Mouse (Mus musculus) intestine, embryonic 14.5 days (tissue): ENCODE results near the gene Gm11985. TPM values are rescaled to one million over a fixed set of nuclear protein-coding genes. Genes with fewer than 3 reads are reported as not detected.

Experiments
- ATAC-seq: fragments of 200-750 bp; cut with Nextera tagmentation; replicated peaks from 2 replicates; pipeline ENCODE4 v1.8.0; 2017; ENCODE audit warnings: low read depth, moderate number of reproducible peaks, moderate TSS enrichment, moderate library complexity; ENCODE audit not compliant: low FRiP score, low TSS enrichment
- DNase-seq: peaks from one replicate; pipeline ENCODE4 v3.0.0-alpha.2; 2018; ENCODE audit warnings: low spot score
- H3K27ac ChIP-seq: fragments of 300-500 bp; sonication (generic); 2 replicates; pipeline ENCODE4 v1.5.1; 2014; ENCODE audit warnings: low read depth, mild to moderate bottlenecking, control low read depth
- H3K27me3 ChIP-seq: fragments of 300-500 bp; sonication (generic); replicated peaks from 2 replicates; pipeline ENCODE4 v1.6.1; 2014; ENCODE audit warnings: low read length, control low read depth; ENCODE audit not compliant: control insufficient read depth, insufficient read depth
- H3K36me3 ChIP-seq: fragments of 300-500 bp; sonication (generic); 2 replicates; pipeline ENCODE4 v1.6.1; 2014; ENCODE audit warnings: low read length, control low read depth; ENCODE audit not compliant: control insufficient read depth, insufficient read depth
- H3K4me1 ChIP-seq: fragments of 300-500 bp; sonication (generic); replicated peaks from 2 replicates; pipeline ENCODE4 v1.6.1; 2014; ENCODE audit warnings: low read length, control low read depth, mixed read lengths; ENCODE audit not compliant: control insufficient read depth, insufficient read depth
- H3K4me2 ChIP-seq: fragments of 300-500 bp; sonication (generic); 2 replicates; pipeline ENCODE4 v1.6.1; 2014; ENCODE audit warnings: low read length
- H3K4me3 ChIP-seq: fragments of 300-500 bp; sonication (generic); 2 replicates; pipeline ENCODE4 v1.5.1; 2014; ENCODE audit warnings: low read depth, low read length, control low read depth, mixed read lengths
- H3K9ac ChIP-seq: fragments of 300-500 bp; sonication (generic); 2 replicates; pipeline ENCODE4 v1.6.1; 2014; ENCODE audit warnings: mild to moderate bottlenecking, low read length
- H3K9me3 ChIP-seq: fragments of 300-500 bp; sonication (generic); 2 replicates; pipeline ENCODE4 v1.6.1; 2016; ENCODE audit warnings: low read length, control low read depth; ENCODE audit not compliant: control insufficient read depth
- WGBS: fragments of 180-500 bp; shearing (Covaris S2); extraction: QIAGEN DNeasy Blood & Tissue Kit; methylation state at CpG from one replicate; pipeline ENCODE4 v1.1.7; 2014; 5-methylcytosine and 5-hydroxymethylcytosine counted together
- polyA plus RNA-seq: library from polyadenylated mRNA; unstranded; fragments of >200 nt; fragmentation: Nextera tagmentation; extraction: Ambion mirVana; gene quantifications from 2 replicates; pipeline ENCODE4 v1.2.1, GENCODE M21; 2014

The Gm11985 gene
- polyA plus RNA-seq, 1 experiment from 2014 or later: not detected

GRCm38 (mm10) chr11:7182409-7183042, 5.8 kb downstream of the Gm11985 start:
- DNase-seq: no peak
- 47% methylated on average over 8 of the region's 8 CpGs for WGBS

DNA sequence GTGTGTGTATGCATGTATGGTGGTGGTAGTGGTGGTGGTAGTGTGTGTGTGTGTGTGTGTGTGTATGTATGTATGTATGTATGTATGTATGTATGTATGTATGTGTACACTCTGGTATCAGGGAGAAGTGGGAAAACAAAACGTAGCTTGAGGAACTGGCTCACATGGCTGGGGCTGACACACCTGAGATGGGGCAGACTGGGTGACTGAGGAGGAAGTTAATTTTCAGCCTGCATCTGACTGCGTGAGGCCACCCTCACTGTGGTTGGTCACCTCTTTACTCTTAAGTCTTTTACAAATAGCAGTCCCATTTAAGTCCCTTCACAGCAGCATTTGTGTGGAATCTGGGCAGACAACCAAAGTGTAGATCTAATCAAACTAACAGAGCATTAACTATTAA, 9.1 kb downstream of the Gm11985 start:
- Histone ChIP-seq H3K9me3 (no peaks in the 10 kb centered on the region), H3K9ac (no peak overlapping the region), H3K27me3 (no peaks in the 10 kb centered on the region), H3K27ac (0 out of 2 replicates have a peak overlapping the region, but pooled peaks have one; percentile 4), H3K4me1 (no peaks in the 10 kb centered on the region), H3K4me3 (no peak overlapping the region), H3K4me2 (no peak overlapping the region), H3K36me3 (no peaks in the 10 kb centered on the region)
- 65% methylated on average over 2 of the region's 2 CpGs for WGBS
- DNase-seq (no peak), ATAC-seq (no peak; the same call in 1 of the 2 replicates)

More at GRCm38 (mm10) chr11:7182409-7183042, 5.8 kb downstream of the Gm11985 start:
- Histone ChIP-seq H3K4me2 (no peak overlapping the region), H3K9ac (no peak overlapping the region), H3K27ac (no peak overlapping the region), H3K9me3 (no peaks in the 10 kb centered on the region), H3K4me1 (no peaks in the 10 kb centered on the region; the same call in 1 of the 2 replicates), H3K4me3 (no peak overlapping the region), H3K36me3 (no peaks in the 10 kb centered on the region), H3K27me3 (no peaks in the 10 kb centered on the region)
- 0 out of 2 replicates have a peak, but pooled peaks have one; percentile 20 for ATAC-seq

DNA sequence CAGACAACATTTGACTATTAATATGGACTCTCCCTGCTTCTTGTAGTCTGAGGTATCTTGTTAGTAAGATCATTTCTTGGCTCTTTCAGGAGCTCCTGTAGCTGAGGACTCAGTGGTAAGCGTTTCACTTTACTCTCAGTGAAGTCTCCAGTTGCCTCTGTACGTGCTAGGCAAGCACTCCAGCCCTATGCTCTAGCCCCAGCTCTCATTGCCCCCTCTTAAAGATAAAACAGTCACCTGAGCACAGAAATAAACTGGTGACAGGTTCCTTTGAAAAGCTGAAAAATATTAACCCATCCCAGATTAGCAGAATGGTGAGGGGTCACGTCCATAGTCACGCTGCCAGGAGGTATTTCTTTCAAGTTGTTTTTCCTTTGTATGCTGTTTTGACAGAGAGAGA, 9.6 kb downstream of the Gm11985 start:
- no peak for DNase-seq
- Histone ChIP-seq H3K27me3 (no peaks in the 10 kb centered on the region), H3K9ac (no peak overlapping the region), H3K27ac (no peak overlapping the region), H3K36me3 (no peaks in the 10 kb centered on the region), H3K4me1 (no peaks in the 10 kb centered on the region), H3K4me3 (no peak overlapping the region), H3K9me3 (no peaks in the 10 kb centered on the region), H3K4me2 (no peak overlapping the region)
- 59% methylated on average over 4 of the region's 4 CpGs for WGBS
- peak; percentile 84 for ATAC-seq

DNA sequence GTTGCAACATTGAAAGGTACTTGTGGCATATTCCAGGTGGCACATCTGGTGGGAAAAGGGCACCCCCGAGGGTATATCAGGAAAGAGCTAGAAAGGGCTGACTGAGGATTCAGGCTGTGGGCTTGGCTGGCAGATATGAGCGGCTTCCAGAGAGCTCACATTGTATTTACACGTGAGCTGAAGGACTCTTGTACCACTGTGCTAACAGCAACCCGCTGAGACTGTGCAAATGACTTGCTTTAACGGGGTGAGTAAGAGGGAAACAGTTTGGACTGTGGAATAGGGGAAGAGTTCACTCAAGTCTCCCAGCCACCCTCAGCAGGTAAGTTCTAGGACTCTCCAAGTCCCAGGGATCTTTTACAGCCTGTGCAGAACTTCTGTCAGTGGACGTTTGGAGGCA, 14.7 kb downstream of the Gm11985 start:
- no peaks in the 10 kb centered on the region for H3K27me3 ChIP-seq
- no peaks in the 10 kb centered on the region for H3K36me3 ChIP-seq
- no peak overlapping the region for H3K27ac ChIP-seq
- no peak overlapping the region for H3K4me2 ChIP-seq
- no peak overlapping the region for H3K9ac ChIP-seq
- no peak for DNase-seq
- H3K4me1 ChIP-seq: no peaks in the 10 kb centered on the region
- no peaks in the 10 kb centered on the region for H3K9me3 ChIP-seq
- no peak for ATAC-seq
- no peak overlapping the region for H3K4me3 ChIP-seq
- 82% methylated on average over 6 of the region's 6 CpGs for WGBS

GRCm38 (mm10) chr11:7169645-7170044, 18.7 kb downstream of the Gm11985 start:
- Histone ChIP-seq H3K9me3 (no peaks in the 10 kb centered on the region), H3K27ac (no peak overlapping the region), H3K4me3 (no peak overlapping the region), H3K36me3 (no peaks in the 10 kb centered on the region; the same call in 1 of the 2 replicates), H3K4me2 (no peak overlapping the region), H3K4me1 (no peaks in the 10 kb centered on the region), H3K27me3 (no peaks in the 10 kb centered on the region), H3K9ac (no peak overlapping the region)
- 0 out of 2 replicates have a peak, but pooled peaks have one; percentile 21 for ATAC-seq
- no peak for DNase-seq
- 100% methylated on average over 1 of the region's 1 CpGs for WGBS

DNA sequence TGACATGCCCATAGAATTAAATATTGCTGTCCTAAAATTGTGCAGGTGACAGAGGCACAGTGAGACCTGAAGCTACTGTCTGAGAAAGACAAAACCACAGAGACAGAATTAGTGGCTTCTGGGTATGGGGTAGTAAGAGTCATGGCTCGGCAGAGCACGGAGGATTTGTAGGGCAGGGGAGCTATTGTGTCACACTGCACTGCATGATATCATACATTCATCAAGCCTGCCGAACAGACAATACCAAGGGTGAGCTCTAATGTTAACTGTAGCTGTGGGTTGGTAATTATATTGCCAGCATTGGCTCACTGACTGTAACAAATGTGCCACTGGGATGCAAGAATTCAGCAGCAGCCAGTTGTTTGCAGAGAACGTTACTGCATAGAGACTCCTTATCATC, 24.0 kb downstream of the Gm11985 start:
- ATAC-seq (no peak), DNase-seq (no peak)
- no peak overlapping the region for H3K4me2 ChIP-seq
- no peak overlapping the region for H3K9ac ChIP-seq
- H3K4me1 ChIP-seq: peaks cover 13% of the 10 kb centered on the region; the same call in 1 of the 2 replicates
- H3K27me3 ChIP-seq: no peaks in the 10 kb centered on the region
- no peak overlapping the region for H3K4me3 ChIP-seq
- WGBS: 81% methylated on average over 4 of the region's 4 CpGs
- no peak overlapping the region for H3K27ac ChIP-seq
- no peaks in the 10 kb centered on the region for H3K9me3 ChIP-seq
- H3K36me3 ChIP-seq: no peaks in the 10 kb centered on the region; the same call in 1 of the 2 replicates

DNA sequence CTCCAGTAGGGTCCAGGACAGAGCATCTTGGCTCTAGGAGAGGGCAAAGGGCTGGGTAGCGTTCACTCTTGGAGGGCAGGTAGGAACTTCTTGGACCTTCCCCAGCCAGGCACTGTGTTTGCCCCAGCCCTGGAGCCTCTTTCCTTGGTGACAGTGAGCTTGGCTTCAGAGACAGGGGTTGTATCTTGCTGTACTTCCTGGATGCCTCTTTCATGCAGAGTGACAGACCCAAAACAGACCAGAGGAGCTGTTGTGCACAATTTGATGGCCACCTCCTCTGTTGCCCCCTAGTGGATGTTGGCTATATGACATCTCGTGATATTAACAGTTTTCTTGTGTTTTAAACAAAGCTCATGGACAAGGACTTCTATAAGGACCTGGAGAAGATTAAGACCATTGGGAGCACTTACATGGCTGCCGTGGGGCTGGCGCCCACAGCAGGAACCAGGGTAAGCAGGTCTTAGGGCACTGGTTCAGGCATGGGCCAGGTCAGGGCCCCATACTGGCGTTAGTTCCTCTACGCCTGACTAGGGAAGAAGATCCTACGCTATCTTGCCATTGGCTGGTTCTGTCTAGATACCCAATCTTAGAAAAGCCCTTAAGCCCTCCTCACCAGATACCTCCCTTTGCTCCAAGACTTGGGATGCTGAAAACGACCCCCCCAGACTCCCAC, 26.7 kb downstream of the Gm11985 start:
- H3K4me3 ChIP-seq: no peak overlapping the region
- WGBS: 86% methylated on average over 8 of the region's 8 CpGs

GRCm38 (mm10) chr11:7160637-7161101, 27.7 kb downstream of the Gm11985 start:
- Histone ChIP-seq H3K27ac (peak overlapping the region; percentile 69), H3K36me3 (no peaks in the 10 kb centered on the region; the same call in 1 of the 2 replicates), H3K4me1 (peaks cover 13% of the 10 kb centered on the region; the same call in 1 of the 2 replicates), H3K9ac (no peak overlapping the region), H3K4me3 (no peak overlapping the region), H3K9me3 (no peaks in the 10 kb centered on the region), H3K4me2 (no peak overlapping the region), H3K27me3 (no peaks in the 10 kb centered on the region)
- 18% methylated on average over 4 of the region's 4 CpGs for WGBS
- DNase-seq (peak; percentile 63), ATAC-seq (peak; percentile 76)

More for the DNA sequence above, 26.7 kb downstream of the Gm11985 start:
- ATAC-seq (peak; percentile 69; the same call in 1 of the 2 replicates), DNase-seq (peak; percentile 53)
- Histone ChIP-seq H3K9ac (no peak overlapping the region), H3K4me2 (no peak overlapping the region), H3K27ac (no peak overlapping the region; the same call in 1 of the 2 replicates), H3K27me3 (no peaks in the 10 kb centered on the region), H3K9me3 (no peaks in the 10 kb centered on the region), H3K36me3 (no peaks in the 10 kb centered on the region; the same call in 1 of the 2 replicates), H3K4me1 (peaks cover 13% of the 10 kb centered on the region; the same call in 1 of the 2 replicates)
